Mouse (Mus musculus): ENCODE measurements at regions not wholly inside any gene's neighbourhood (a gene's known extent, or its start where the extent isn't known, plus 50 kb on each side); places are given as distances from the start of the nearest gene placed in this dataset.

GRCm38 (mm10) chr10:53429539-53430344, 50.0 kb upstream of the Cep85l start:
- Histone ChIP-seq H3K9me3 (replicated peaks) (no peaks in the 10 kb centered on the region), H3K27me3 (ENCODE audit: low read depth, poor library complexity, severe bottlenecking) (no peaks in the 10 kb centered on the region), H3K4me1 (peaks cover 30% of the 10 kb centered on the region), H3K36me3 (no peaks in the 10 kb centered on the region), H3K27ac (peak overlapping the region; percentile 19; the same call in 1 of the 2 replicates), H3K4me3 (no peak overlapping the region)
- peak; percentile 42 for DNase-seq (ENCODE audit: low spot score)
- WGBS, result 50% methylated on average over 7 of the region's 7 CpGs
